Mouse (Mus musculus) gastrocnemius, postnatal 25 days (tissue): ENCODE results near the gene Leng9. TPM values are rescaled to one million over a fixed set of nuclear protein-coding genes. Genes with fewer than 3 reads are reported as not detected.

Experiments used
- DNase-seq: peaks from one replicate; pipeline ENCODE4 v3.0.0; 2022
- total RNA-seq, 2 experiments: library from RNA; stranded (reverse); gene quantifications; 1 replicate in 1 of 2; 2 replicates in 1 of 2; pipeline ENCODE4 v1.2.3; 2021

The Leng9 gene
- total RNA-seq, 2 experiments from 2014 or later = 2.2 to 2.3 TPM

DNA sequence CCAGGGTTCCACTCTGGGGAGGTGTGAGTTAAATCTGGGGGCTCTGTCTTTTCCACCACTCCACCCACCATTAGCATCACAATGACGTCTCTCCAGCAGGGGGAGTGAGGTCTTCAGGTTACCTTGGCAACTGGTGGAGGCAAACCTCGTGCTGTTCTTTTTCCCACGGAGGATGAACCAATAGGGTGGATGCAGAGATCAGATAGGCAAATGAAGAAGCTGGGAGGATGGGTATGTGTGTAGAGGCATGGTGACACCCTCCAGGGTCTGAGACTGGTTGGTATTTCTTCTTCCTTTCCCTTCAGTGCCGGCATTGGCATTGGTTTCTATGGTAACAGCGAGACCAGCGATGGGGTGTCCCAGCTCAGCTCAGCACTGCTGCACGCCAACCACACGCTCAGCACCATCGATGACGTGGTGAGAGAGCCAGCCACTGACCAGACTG is 25.8 kb downstream of the Leng9 start:
- DNase-seq = no peak

DNA sequence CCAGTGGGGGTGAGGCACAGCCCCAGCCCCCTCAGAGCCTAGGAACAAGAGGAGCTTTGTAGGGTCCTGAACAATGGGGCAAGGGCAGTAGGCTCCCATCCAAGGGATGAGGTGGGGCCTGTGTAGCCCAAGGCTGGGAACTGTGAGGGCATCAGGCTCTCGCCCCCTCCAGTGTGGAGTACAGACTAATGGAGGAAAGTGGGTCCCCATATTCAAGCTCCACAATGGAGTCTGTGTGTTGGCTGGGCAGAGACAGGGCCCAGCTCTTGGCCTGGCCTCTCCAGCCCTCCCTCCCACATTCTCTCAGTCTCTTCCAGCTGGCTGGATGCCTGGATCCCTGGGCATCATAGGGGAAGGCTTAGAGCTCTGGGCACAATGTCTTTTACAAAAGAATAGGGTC is 26.4 kb downstream of the Leng9 start:
- DNase-seq = no peak

GRCm38 (mm10) chr7:4122783-4123182 is 27.4 kb downstream of the Leng9 start:
- no peak for DNase-seq

- no peak for DNase-seq
Measured at GRCm38 (mm10) chr7:4122076-4122768, 28.0 kb downstream of the Leng9 start.

GRCm38 (mm10) chr7:4119976-4120921 is 29.9 kb downstream of the Leng9 start:
- no peak for DNase-seq

GRCm38 (mm10) chr7:4119344-4119902 is 30.8 kb downstream of the Leng9 start, which contains the start of gene Ttyh1:
Ttyh1 (plus strand) TSS chr7:4119408.
- no peak for DNase-seq

GRCm38 (mm10) chr7:4117050-4117814 is 32.9 kb downstream of the Leng9 start:
- DNase-seq = no peak

- DNase-seq = no peak
Measured at GRCm38 (mm10) chr7:4111766-4112165, 38.4 kb downstream of the Leng9 start.

DNA sequence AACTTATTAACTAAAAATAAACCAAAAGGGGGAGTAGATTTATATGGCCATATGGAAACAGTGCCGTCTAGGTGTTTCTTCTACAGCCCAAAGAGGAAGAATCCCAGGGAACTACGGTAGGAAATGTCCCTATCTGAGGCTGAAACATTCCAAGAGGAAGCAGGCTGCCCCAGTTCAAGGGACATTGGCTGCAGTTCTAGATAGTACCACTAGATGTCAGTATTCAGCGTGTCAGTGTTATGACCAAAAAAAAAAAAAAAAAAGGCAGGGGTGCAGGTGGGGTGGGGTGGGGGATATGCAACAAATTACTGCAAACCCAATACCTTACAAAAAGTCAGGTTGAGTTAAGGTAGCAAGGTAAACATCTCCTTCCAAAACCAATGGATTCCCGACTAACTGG is 46.8 kb downstream of the Leng9 start:
- DNase-seq = no peak

DNA sequence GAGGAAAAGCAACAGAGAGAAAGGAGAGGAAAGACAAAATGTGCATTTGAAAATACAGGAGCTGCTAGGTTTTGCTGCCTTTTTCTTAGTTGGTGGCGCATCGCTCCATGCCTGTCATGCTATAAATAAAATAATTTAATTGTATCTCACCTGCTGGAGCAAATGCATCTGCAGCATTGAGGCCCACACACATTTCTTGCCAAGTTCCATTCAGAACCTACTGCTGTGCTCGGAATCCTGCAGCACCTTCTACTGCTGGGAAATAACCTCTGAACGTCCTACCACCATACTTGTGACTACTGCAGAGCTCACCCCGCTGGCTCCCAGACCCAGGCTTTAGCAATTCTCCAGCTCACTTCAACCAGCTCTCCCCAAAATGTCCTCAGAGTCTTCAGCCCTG is 49.0 kb downstream of the Leng9 start:
- no peak for DNase-seq

DNA sequence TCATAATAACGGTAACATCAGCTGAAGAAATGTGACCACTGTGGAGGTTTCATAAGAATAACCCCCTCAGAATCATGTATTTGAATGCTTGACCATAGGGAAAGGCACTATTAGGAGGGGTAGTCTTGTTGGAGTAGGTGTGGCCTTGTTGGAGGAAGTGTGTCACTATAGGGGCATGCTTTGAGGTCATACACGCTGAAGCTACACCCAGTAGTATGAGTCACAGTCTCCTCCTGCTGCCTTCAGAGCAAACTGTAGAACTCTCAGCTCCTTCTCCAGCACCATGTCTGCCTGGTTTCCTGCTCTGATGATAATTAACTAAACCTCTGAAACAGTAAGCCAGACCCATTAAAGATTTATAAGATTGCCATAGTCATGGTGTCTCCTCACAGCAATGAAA is 51.3 kb downstream of the Leng9 start:
- no peak for DNase-seq

GRCm38 (mm10) chr7:4098301-4098700 is 51.9 kb downstream of the Leng9 start:
- no peak for DNase-seq

Other genes with a start within 250 kb of the Leng9 start
- gene Lilra6, start 234.9 kb downstream of the Leng9 start, total RNA-seq = under 1 TPM in 1 of 2 experiments, not detected in 1; 0.24 TPM
- under 1 TPM; 0.26 to 0.38 TPM for gene Lair1, start 87.2 kb downstream of the Leng9 start, total RNA-seq
- 1 to 10 TPM; 1.2 to 3.0 TPM for gene Ttyh1, start 31.0 kb downstream of the Leng9 start, total RNA-seq
- gene Leng8, start 13.3 kb downstream of the Leng9 start, total RNA-seq = 10 to 100 TPM; 32.2 to 34.8 TPM
- gene Cdc42ep5, start 14.5 kb upstream of the Leng9 start, total RNA-seq = 1 to 10 TPM; 1.7 to 4.0 TPM
- under 1 TPM in 1 of 2 experiments, not detected in 1; 0.13 TPM for gene Lilra5, start 87.4 kb upstream of the Leng9 start, total RNA-seq
- gene Ncr1, start 187.3 kb upstream of the Leng9 start, total RNA-seq = not detected
- gene Gp6, start 247.4 kb upstream of the Leng9 start, total RNA-seq = not detected